Mouse (Mus musculus): ENCODE results near the gene Erlec1. TPM values are rescaled to one million over a fixed set of nuclear protein-coding genes. Genes with fewer than 3 reads are reported as not detected.

The Erlec1 gene
- polyA plus RNA-seq (2017; shearing (Covaris generic)) = 1 to 10 TPM; 5.8 to 7.9 TPM

GRCm38 (mm10) chr11:30954279-30954725 lies at the start of gene Erlec1:
Erlec1 (minus strand) TSS chr11:30954335.

DNA sequence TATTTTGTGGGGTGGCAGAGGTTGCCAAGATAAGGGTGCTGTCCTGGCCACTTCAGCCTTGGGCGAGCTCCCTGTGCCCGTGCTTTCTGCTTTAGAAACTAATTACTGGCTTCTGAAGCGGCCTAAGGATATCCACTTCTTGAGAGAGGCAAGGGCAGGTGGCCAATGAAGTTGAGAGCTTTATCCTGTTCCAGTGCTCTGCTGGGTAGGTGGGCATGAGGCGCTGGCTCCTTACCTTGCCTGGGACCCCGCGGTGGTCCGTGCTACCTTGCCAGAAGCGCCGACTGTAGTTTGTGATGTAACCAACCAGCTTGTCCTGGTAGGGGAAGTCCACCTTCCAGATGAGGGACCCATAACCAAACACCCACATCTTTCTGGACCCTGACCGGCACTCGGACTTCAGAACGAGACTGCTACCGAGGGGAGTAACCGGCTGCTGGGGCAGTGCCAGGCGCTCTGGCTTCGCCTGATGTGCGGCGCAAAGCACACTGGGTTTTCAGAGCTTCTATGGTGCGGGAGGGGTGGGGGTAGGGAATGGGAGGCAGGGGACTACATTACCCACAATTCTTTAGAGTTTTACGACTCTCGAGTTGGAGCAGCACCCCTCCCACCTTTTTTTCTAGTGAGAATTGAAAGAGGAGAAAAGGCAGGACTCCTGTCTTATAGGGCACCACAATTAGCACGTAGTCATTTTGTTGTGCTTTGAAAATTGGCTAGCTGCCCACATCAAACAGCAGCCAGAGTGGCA lies 31.9 kb upstream of the Erlec1 start, which contains the start of gene Chac2:
Gene Chac2 (minus strand): TSS at position 474 of the 748 bp plus-strand sequence.

GRCm38 (mm10) chr11:30885171-30885871 lies 68.8 kb downstream of the Erlec1 start, which contains the start of the genes Gpr75 and Asb3:
Gpr75 (plus strand) TSS chr11:30885358.
Asb3 (plus strand) TSS chr11:30885416.

Other genes starting within 250 kb of the Erlec1 start
- 10 to 100 TPM; 12.5 to 20.0 TPM for gene Psme4, start 182.6 kb downstream of the Erlec1 start, polyA plus RNA-seq (2017; shearing (Covaris generic))
- gene Gpr75, start 69.0 kb downstream of the Erlec1 start, polyA plus RNA-seq (2017; shearing (Covaris generic)) = under 1 TPM in 1 of 2 experiments, not detected in 1; 0.10 TPM
- gene Asb3, start 68.9 kb downstream of the Erlec1 start, polyA plus RNA-seq (2017; shearing (Covaris generic)) = 10 to 100 TPM; 49.0 to 51.4 TPM
- 10 to 100 TPM in 1 of 2 experiments, 1 to 10 TPM in 1; 5.6 to 11.1 TPM for gene Chac2, start 32.0 kb upstream of the Erlec1 start, polyA plus RNA-seq (2017; shearing (Covaris generic))
- not detected for gene Gm17332, start 228.1 kb upstream of the Erlec1 start, polyA plus RNA-seq (2017; shearing (Covaris generic))